Mouse (Mus musculus): ENCODE results near the gene Blcap.

Blcap gene

DNA sequence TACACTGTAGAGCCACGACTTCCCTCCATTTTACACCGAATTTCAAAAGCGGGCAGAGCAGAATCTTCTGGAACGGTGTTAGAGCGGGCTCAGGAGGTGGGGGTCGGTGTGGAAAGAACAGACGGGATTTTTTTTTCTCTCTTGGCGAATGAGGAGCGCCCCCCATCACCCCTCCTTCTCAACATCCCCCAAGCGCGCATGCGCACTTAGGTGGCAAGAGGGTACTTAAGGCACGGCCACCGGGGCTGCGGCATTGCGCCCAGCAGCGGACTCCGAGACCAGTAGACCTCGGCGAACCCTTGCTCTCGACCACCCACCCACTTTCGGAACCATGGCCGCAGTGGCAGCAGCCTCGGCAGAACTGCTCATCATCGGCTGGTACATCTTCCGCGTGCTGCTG lies 11.2 kb downstream of the Blcap start, which contains the start of gene Nnat:
Gene Nnat (plus strand): TSS at position 221 of the 400 bp plus-strand sequence.
- DNase-seq (ENCODE audit: low read depth, low spot score) = peak; percentile 65

DNA sequence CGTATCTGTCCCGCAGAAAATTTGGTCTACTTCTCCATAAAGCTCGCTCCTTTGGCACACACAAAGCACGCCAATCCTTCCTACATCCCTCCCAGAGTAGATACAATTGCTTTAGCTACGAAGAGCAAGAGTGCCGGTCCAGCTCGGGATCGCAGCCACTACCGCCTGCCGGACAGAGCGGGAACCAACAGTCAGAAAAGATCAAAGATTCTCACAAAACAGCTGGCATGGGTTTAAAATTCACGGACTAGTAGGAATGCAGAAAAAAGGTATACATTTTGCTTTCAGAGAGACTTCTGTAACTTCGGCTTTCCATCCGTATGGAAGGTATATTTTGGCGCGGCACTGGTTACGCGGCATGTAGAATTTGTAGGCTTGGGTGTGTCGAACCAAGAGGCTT lies 11.6 kb downstream of the Blcap start:
- DNase-seq (ENCODE audit: low read depth, low spot score) = no peak

DNA sequence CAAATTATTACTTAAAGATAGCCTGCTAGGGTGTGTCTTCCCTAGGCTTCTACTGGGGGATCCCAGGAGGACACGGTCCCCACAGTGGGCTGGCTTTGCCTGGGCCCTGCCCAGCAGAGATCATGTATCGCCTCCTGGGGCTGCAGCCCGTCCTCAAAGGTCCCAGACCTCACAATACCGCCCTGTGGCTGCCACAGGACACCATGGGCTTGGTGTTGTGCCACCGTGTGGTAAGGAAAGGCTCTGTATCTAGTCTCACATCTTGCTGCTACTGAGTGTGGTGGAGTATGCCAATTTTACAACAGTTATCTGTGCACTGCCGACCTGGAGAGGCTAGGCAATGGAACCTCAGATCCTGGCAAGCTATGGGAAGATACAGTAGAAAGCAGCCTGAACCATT lies 12.6 kb downstream of the Blcap start:
- peak; percentile 57 for DNase-seq (ENCODE audit: low read depth, low spot score)

DNA sequence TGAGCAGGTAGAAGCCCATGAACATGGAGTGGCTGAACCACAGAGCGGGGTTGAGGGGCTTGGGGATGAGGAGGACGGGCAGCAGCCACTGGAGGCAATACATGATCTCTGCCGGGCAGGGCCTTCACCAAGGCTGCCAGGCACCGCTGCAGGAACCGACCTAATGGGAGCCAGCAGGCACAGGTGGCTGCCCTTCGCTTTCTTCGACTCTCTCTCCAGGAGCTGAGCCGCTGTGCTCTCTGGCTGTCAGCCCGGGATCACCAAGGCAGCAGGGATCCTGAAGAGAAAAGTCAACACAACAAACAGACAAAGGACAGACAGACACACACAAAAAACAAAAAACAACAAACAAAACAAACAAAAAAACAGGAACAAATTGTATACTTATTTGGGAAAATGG lies 13.0 kb downstream of the Blcap start:
- DNase-seq (ENCODE audit: low read depth, low spot score) = peak; percentile 59

DNA sequence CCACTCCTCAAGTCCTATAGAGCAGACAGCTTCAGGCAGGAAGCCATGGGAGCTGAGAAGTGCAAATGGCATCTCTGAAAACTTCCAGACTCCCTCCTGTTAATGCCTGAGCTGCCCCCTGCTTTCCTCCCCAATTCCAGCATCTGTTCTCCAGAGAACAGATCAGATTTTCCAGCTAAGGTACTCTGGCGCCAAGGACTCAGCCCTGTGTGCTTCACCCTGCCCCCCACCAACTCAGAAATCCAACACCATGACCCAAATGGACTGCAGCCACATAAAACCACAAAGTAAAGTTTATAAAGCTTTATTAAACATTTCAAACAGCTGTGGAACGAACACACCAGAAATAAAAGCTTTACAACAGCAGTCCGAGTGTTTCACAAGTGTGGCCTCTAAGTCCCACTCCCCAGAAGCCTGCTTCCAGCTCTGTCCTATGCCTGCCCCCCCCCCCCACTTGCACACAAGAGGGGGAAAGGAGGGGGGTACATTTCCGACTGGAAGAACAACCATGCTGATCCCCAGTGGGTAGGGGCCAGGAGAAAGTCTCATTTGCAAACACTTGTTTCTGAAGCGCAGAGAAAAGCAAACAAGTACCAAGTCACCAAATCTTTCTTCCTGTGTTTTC lies 14.9 kb downstream of the Blcap start:
- no peak for DNase-seq (ENCODE audit: low read depth, low spot score)

DNA sequence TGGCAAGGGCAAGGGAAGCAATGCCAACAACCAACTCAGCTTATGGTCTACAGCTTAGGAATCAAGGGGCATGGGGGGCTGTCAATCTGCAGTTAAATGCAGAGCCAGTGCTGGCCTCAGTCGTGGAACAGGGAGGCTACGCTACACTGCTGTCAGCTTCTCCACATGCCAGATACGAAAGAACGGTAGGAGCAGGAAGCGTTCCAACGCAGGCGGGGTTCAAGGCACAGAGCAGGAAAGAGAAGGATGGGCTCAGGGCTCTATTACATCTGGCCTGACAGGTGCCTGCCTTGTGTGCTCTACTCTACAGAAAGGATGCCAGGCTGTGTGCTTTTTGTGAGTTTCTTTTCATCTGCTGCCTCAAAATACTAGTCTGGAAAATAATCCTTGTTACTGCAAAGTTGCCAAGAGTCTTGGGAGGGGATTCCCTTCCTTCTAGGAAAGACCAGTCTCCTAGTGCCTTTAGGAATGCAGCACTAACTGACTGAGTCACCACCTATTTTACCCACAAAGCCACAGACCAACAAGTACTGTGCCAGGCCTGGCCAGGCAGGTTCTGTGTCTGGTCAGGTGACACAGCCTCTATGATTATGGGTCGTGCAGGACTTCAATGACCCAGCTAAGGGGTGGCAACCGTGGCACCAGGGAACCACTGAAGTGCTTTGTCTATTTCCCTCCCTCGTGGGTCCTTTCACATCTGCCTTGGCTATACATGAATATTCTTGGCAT lies 18.8 kb downstream of the Blcap start:
- no peak for DNase-seq (ENCODE audit: low read depth, low spot score)

DNA sequence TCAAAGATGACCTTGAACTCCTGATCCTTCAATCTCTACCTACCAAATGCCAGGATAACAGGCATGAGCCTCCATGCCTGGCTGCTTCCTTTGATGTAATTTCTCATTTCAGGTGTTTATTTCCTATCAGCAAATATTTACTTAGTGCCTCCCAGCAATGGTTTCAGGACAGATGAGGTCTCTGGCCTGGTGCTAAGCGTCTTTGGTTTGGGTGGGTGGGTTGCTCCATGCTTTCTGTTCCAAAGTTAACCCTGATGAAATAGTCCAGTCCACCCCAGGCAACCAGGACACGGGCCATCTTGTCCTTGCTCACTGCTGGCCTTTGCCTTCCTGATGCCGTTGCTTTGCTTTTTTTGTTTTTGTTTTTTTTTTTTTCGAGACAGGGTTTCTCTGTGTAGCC lies 20.8 kb downstream of the Blcap start:
- no peak for DNase-seq (ENCODE audit: low read depth, low spot score)

DNA sequence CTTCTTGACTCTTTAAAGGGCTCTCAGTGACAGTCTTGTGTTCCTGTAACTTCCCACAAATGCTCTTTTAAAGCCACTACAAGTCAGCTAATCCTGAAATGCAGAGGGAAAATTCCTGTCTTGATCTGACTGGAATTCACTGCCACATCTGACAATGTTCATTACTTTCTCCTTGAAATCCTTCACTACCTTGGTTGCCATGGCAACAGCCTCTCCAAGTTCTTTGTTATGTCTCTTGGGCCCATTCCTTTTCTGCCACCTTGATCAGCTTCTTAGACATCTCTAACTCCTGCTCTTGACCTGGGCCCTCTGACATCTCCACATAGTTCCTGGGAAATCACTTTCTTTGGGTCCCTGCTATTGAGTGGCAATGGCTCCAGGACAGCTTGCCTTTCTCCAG lies 24.4 kb downstream of the Blcap start:
- no peak for DNase-seq (ENCODE audit: low read depth, low spot score)

DNA sequence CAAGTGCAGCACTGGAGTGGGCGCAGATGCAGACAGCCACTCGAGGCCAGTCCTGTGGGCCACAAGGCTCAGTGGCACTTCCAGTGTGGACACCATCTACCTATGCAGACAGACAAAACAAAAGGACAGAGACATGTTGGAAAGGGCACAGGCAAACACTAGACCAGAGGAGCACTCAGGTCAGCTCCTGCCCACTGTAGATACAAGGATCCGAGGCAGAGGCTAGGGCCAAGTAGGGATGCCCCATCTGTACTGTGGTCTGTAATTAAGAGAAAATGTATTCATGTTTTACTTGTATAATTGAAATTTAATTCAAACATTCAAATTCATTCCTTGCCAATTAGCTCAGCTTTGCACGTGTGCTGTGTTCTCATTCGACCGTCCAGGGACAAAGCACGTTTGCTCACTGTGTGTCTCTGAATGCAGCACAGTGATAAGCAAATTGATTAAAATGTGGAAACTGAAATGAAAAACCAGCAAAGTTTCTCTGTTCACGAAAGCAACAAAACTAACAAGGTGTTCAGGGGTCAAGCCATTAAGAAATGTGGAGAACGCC lies 26.7 kb downstream of the Blcap start:
- DNase-seq (ENCODE audit: low read depth, low spot score) = no peak

DNA sequence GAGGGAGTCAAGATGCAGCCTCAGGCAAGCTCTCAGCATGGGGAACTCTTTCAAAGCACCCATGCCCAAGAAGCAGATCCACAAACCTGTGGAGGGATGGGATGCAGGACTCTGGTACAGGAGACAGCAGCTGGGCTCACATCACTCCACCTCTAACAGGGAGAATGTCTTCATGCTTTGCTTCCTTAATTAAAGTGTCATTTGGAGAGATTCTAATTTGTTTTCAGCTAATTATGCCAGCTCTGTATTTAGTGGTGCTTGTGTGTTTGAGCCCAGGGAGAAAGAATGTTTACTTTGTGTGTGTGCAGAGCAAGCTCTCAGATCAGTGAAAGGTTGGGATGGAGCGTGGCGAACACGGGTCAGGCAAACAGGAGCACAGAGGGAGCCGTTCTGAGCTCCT lies 28.7 kb downstream of the Blcap start:
- DNase-seq (ENCODE audit: low read depth, low spot score) = no peak

DNA sequence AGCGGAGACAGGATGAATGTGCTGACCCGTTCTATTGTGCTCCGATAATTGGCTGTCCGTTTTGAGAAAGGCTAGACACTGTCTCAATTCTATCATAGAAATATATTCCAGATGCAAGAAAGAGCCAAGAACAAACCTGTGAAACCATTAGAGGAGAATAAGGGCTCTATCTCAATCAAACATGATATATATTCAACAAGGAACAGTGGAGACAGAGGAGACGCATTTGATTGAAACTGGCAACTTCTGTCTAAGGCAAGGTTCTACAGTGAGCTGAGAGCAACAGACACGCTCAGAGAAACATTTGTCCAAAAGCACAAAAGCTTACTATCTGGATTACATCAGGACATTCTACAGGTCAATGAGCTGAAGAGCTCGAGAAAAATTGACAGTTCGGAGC lies 29.4 kb downstream of the Blcap start:
- DNase-seq (ENCODE audit: low read depth, low spot score) = no peak

DNA sequence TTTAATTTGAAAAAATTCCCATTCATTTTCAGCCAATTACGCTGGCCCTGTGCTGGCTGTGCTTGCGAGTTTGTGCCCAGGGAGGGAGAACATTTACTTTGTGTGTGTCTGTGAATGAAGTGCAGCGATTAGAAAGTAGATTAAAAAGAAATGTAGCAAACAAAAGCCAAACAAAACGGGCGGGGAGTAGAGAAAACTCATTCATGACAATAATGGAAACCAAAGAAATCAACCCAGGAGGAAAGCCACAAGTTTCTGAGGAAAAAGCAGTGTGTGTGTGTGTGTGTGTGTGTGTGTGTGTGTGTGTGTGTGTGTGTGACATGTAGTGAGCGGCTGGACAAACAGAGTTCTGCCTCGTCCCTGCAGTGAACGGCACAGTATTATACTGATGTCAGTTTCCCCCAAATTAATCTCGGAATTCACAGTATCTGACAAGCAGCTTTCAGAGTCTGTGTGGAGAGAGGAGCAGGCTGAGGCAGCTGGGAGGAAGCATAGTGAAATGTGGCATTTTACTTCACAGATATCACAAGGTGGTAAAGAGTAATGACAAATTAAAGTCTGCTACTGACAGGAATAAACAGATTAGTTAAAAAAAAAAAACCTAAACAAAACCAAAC lies 30.0 kb downstream of the Blcap start:
- DNase-seq (ENCODE audit: low read depth, low spot score) = no peak

DNA sequence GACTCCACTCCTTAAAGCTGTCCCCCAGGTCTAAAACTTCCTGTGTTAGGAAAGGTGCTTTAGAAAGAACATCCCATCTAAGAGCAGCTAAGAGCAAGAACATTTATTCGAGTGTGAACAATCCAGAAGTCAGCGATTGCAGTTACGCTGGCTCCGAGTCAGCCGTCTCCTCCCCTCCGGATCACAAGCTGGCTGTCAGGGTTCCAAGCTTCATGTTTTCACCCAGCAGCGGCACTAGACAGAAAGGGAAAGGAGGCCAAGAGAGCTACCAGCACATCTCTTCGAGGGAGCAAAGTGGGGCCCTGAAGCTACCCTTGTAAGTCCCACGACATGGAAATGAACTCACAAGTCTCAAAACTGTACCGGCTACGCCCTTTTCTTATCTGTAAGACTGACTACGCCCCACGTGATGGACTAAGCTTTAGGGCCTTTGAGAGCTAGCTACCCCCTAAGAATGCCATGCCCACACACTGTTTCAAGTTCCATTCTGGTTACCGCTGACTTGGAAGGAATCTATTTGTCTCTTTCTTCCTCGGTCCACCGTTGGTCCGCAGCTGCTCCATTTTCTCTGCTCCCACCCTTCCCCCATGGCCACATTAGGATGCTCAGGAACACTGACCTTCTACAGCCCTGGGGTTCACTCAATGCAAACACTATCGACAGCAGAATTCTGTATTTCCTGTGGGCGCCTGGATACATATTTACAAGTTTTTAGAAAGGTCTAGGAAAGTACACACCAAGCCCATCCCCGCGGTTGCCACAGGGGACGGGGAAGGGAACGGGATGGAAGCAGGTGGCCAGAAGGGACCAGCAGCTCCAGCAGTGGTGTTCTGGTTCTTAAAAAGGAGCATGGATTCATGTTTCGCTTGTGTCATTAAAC lies 30.8 kb downstream of the Blcap start:
- DNase-seq (ENCODE audit: low read depth, low spot score) = peak; percentile 82

DNA sequence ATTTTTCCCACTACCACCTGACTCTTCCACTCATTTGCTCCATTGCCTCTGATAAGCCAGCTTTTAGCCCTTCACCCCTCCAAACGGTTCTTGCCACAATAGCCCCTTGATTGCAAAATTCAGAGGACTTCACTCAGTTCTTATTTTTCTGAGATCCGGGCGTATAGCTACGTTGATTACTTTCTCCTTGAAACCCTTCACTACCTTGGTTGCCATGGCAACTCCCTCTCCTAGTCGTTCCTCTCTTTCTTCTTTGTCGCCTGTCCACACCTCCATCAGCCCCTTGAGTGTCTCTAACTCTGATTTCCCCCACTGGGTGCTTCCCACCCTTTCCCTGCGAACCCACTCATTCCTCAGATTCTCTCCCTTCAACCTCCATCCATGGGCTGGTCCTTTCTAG lies 34.0 kb downstream of the Blcap start:
- peak; percentile 79 for DNase-seq (ENCODE audit: low read depth, low spot score)

DNA sequence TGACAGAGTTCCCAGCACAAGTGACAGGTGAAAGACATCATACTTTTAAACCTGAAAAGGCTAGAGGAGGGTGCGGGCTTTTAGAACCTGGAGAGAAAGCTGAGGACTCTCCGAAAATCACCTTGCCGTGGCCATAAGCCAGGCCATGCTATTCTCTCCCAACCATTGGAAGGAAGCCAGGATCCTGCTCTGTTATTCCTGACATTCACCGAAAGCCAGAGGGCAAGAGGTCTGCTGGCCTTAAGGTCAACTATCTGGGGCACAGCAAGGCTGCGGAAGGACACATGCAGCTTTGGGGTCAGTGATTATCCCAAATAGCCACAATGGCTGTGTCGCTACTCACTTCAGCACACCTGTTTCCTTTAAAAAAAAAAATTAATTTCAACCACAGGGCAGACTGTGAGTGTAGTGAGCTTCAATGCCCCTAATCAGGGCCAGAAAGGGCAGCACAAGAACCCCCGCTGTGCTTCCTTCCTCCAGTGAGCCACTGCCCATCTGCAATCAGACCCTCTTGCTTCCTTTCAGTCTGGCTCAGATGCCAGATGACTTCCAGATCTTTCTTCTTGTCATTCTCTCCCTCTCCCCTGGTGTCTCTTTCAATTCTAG lies 34.5 kb downstream of the Blcap start:
- DNase-seq (ENCODE audit: low read depth, low spot score) = no peak

DNA sequence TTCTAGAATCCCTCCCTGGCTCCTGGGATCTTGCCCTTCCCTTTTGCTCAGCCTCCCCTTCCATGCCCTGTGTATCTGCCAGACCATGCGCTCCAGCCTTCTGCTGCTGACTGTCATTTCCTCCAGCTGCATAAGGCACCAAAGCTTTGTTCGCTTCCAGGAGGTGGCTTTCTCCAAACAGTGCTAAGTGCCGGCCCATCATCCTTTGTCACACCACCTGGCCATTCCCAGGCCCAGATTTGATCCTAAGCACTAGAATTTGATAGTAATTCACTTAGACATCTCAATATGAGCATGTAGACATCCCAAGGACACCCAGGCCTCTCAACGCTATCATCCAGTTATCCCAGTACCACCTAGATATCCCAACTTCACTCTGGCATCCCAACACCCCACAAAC lies 36.9 kb downstream of the Blcap start:
- no peak for DNase-seq (ENCODE audit: low read depth, low spot score)

DNA sequence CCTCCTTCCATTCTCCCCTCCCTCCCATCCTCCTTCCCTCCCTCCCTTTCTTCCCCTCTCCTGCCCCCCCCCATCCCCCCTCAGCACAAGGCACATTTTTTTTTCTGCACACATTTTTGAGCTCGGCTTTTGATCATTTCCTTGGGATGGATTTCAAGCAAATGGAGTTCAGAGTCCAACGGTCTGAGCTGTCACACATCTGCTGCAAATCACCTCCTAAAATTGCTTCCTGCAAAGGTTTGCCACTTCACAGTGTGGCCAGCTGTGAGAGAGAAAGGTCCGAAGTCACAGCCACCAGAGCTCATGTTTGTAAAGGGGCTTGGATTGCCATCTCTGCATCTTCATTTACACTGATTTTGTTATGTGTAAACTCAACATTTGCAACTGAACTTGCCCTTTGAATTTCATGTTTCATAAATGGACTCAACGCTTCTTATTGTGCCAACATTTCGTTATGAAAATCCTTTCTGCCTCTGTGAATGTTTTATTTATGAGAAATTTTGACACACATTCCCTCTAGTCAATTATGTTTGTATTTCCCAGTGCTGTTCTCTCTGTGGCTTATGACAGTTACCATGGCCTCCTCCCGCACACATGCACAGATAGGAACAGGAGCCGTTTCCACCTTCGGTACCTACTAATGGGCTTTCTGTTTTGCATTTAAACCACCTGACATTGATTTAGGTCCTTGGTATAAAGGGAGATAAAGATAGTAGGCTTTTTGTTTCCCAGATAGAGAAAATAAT lies 39.2 kb downstream of the Blcap start:
- no peak for DNase-seq (ENCODE audit: low read depth, low spot score)

DNA sequence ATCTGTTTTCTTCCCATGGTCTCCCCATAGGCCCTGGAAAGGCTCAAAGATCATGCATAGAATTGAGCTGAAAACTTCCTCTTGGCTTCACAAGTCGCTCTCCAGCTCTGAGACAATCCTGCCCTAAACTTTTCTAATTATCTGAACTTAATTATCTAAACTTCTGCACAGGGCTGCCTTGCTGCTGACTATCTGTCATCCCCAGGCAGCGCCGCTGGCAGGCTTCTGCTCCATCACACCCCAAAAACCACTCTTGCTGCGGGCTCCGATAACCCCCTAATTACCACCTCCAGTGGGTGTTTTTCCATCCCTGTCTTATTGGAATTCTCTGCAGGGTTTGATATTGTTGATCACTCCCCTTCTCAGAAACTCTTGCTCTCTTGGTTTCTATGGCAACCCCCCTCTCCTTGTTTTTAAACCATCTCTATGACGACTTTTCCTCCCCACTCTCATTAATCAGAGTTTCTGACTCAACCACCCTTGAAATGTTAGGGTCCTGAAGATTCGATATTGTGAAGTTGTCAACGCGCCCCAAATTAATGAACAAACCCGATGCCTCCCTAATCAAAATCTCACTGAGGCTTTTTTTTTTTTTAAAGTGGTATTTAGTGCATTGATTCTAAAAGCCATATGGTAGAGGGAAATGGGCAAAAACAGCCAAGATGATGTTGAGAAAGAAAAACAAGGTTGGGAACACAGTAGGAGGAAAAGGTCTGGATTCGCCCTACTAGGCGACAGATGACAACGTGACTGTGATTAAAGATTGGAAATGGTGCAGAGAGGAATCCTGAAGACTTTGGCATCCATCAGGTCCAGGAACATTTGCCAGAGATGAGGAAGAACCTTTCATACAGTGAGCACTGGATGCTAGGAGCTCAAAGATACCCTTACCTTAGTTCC lies 40.8 kb downstream of the Blcap start:
- DNase-seq (ENCODE audit: low read depth, low spot score) = peak; percentile 76

DNA sequence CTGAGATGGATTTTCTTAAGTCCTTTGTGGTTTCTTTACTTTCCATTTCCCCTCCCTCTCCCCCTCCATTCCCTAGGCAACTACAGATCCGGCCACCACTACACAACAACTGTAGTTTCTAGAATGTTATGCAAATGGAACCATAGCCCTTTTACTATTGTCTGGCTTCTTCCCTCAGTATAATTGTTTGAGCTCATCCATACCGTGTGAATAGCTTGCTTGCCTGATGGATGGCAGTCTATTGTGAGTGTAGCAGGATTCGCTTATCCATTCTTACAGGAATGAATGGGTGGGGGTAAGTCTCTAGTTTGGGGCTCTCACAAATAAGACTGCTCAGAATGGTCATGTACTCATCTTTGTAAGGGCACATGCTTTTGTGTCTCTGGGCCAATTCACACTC lies 48.5 kb downstream of the Blcap start:
- DNase-seq (ENCODE audit: low read depth, low spot score) = no peak

DNA sequence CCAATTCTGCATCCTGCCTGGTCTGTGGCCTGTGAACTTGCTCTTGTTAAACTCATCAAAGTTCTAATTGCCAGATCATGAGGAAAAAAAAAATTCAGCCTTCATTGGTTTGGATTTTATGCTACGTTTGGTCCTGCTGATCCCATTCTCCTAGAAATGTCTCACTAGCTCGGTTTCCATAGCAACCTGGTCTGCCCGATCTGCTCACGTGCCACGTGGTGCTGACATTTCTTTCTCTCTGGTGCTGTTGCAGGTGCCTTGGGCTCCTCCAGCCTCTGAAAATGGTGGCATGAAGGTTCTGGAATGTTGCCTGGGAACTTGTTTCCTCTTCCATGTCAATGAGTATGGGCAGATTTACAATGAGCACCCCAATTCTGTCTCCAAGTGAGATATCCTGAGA lies 50.6 kb downstream of the Blcap start:
- peak; percentile 83 for DNase-seq (ENCODE audit: low read depth, low spot score)
